Mouse (Mus musculus) cerebellum, adult 9-11 months (tissue): ENCODE measurements at regions not wholly inside any gene's neighbourhood (a gene's known extent, or its start where the extent isn't known, plus 50 kb on each side); places are given as distances from the start of the nearest gene placed in this dataset.
A peak's percentile ranks its signal among the peaks of the same experiment; 100 is the strongest.
"Not testable (repeated sequence)": the region's sequence is repeated elsewhere in the genome, so short reads cannot be mapped to it uniquely, and the experiment has no call there.

Experiments
- DNase-seq: peaks from one replicate; pipeline ENCODE4 v3.0.0; 2022

DNA sequence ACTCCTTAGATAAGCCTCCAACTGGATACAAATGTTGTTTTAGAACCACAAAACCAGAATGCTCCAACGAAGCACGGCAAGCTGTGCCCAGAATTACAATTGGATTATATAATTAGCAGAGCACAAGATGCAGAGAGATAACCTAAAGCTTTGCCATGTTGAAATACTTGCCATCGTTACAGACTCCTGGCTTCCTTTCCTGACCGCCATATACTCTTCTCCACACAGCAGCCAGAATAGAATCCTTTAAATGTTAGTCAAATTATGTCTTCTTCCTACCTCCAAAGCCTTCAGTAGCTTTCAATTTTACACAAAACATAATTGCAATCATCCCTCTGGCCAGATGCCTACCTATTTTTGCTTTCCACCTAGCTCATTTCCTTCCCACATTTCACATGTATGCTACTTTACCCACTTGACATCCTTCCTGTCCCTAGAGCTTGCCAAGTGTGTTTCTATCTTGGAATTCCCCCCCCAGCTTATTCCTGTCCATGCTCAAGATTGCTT, 52.8 kb upstream of the G2e3 start:
- DNase-seq = no peak

- no peak for DNase-seq
Observed at GRCm38 (mm10) chr12:51278358-51278757, 69.5 kb upstream of the G2e3 start.

GRCm38 (mm10) chr12:51275818-51276538, 71.9 kb upstream of the G2e3 start:
- no peak for DNase-seq

DNA sequence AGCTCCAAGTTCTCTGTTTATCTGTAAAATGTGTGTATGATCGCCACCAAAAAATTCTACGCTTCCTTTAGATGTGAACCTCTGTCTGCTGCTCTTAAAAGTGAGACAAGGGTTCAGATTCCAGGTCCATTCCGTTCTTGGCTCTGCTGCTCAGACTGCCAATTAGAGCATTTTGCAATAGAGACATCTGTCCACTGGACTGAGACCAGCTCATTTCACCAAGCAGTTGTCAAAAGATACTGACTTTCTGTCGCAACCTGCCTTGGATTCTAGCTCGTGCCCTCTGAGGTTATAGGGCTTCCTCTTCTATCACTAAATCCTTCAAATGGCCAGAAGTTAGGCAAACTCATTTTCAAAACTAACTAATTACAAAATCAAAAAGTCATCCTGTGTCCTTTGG, 74.4 kb upstream of the G2e3 start:
- DNase-seq = no peak

- DNase-seq = no peak
Observed at GRCm38 (mm10) chr12:51242839-51243238, 105.0 kb upstream of the G2e3 start.

DNA sequence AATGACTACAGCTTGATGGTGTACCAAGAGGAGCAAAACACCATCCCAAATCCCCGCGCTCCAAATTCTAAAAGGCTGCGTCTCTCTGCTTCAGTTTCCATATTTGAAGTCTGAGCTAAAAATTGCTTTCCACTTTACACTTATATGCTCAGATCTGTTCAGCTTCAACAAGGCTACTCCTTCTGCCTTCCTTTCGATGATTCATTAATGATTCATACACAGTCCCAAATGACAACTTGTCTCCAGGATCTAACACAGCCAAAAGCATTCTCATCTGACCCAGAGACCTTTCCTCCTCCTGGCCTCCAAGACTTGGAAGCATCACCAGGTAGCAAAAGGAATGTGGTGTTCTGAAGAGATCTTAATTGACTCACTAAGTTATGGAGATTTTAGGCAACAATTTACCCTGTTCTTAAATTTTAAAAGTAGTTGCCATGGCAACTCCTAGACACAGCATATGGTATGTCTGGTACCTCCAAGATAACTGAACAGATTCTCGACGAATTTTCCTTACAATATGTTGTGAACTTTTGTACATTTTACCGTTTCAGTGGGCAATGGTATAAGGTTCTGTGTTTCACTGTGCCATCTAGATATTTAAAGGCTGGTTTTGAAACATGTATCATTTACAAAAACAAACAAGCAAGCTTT, 106.6 kb upstream of the G2e3 start:
- no peak for DNase-seq

DNA sequence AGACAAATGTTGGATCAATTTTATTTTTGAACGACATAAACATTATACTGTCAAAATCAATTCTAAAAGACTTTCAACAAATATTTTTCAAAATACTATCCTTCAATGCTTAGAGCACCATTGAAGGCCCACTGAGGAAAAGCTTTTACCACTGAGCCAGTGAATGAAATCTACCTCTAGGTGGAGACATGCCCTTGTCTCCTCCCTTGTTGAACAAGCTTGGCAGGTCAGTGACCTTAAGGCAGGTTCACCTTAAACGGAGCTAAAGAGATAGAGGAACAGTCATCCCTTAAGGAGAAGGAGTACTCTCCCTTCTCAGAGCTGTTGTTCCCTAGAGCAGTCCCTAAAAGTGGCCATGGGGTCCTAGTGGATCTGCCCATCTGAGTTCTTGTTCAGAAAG, 136.2 kb upstream of the G2e3 start:
- no peak for DNase-seq

- DNase-seq = no peak
Observed at GRCm38 (mm10) chr12:51196289-51196688, 151.6 kb upstream of the G2e3 start.

- DNase-seq = no peak
Observed at GRCm38 (mm10) chr12:51195136-51195535, 152.7 kb upstream of the G2e3 start.

GRCm38 (mm10) chr12:51190754-51191153, 157.1 kb upstream of the G2e3 start:
- no peak for DNase-seq

DNA sequence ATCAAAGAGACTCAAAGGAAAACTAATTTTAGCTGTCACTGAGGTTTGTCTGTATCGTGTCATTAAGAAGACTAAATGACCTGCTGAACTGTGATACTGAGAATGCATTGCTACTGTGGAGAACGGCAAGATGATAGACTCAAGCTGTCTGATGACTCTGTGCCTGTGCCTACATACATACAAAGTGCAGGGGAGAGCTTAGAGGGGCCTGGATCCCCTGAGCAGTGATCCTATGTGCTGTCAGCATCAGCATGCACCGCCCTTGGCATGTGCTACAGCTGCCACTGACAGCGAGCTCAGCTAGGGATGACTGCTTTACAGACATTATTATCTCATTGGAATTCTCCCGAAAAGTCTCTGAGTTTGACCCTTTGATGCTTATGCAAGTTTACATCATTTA, 157.7 kb upstream of the G2e3 start:
- no peak for DNase-seq

DNA sequence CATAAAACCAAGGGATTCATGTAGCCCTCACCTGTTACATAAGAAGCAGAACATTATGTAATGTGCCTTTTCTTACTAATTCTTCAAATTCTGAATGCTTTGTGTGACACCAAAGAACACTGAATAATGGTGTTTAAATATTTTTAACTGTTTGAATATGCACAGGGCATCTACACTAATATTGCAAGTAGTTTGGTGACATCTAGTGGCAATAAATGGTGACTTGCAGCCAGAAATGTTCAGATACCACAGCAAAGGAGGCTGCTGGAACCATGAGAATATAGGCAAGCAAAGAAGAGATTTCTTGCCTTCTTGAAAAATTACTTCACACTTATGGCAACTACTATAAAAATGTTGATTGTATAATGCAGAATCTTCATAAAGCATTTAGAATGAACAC, 159.6 kb upstream of the G2e3 start:
- DNase-seq = peak; percentile 4

DNA sequence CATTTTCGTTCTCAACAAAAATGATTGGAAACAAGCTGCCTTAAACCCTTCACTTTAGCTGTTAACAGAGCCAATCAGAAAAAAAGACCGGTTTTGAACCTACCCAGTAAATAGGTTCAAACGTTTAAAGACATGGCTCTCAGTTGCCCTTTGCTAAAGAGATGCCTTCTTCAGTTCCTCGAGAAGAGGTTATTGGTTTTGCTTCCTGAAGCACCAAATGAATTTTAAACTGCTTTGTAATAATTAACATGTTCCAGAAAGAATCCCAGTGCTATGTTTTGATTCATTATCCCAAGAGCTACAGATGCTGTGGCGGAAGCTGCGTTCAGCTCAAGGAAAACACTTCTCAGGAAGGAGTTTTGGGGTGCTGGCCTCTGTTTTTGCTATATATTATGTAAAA, 160.1 kb upstream of the G2e3 start:
- DNase-seq = no peak

DNA sequence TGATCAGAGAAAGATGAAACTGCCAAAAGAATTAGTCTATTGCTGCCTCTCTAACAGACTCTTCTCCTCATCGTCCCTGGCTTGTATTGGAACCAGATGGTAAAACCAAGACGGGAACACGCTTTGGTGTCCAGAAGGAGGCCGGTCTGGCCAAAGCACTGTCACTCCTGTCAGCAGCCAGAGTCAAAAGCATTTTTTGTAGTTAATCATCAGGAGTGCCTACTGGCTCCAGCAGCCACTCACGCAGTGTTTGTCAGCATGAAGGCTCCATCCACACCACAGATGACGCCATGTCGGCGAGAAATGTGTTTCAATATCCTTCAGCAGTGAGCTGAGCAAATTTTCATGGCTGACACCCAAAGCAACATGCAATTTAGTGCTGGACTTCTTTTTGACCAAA, 162.1 kb upstream of the G2e3 start:
- no peak for DNase-seq

DNA sequence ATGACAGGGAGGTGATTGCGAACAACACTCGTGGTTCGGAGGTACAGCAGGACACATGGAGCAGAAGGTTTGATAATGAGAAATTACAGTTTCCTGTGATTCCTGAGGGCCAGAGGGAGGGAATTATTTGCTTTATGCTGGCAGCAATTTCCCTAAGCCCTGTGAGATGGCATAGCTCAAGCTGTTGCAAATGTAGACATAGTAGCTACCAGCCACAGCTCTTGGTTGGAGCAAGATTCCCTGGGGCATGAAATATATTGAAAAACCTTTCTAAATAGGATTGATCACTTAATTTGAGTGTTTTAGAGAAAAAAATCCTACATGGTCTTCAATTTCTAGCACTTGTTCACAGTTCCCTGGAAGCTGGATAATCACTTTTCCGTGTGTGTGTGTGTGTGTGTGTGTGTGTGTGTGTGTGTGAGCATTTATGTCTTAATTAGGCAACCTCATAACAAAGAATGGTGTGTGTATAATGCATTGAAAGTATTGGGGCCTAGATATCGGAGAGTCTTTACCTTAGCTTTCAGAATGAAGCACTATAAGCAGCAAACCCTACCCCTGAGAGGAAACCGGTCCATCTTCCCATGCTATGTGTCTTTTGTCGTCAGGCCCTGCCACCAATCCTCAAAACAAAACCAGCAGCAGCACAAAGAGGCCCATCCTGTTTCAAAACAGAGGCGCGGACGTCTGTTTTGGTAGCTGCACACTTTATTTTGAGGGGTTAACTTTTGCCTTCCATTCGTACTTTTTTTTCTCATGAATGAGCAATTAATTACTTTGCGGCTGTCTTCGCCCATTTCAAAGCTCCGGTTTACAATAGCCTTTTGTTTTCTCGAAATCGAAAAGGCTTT, 172.7 kb upstream of the G2e3 start:
- DNase-seq = no peak

DNA sequence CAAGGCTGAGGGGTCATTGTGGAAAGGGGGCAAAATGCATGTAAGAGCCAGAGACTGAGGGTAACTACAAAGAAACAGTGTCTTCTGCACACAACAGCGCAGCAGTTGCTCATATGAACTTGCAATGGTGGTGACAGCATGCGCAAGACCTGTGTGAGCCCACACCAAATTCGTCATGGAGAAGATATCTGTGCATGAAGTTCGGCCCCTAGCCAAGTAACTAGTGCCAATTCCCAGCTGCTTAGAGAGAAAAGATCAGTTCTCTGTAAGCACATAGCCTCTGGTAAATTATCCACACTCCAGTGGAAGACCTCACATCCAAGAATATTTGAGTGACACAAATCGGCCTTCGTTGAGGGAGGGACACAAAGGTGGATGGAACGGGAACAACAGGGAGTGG, 182.7 kb upstream of the G2e3 start:
- no peak for DNase-seq

GRCm38 (mm10) chr12:51160995-51161394, 186.9 kb upstream of the G2e3 start:
- DNase-seq = no peak

GRCm38 (mm10) chr12:51160122-51160521, 187.7 kb upstream of the G2e3 start:
- DNase-seq = no peak

DNA sequence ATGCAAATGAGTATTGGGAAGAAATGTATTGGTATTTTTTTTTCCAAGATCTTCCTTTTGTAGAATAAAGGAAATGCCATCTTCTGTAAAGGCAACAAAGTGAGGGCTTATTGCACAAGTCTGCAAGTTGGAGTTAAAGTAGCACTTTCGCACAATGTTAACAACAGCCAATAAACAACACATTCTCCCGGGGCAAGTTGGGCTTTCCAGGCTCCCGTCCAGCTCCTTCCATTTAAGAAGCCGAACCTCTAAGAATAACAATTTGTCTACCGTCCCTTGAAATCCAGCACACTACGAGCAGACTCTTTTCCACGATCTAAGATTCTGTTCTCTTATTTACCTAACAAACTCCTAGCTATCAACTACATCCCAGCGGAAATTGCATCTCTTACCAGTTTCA, 199.9 kb upstream of the G2e3 start:
- no peak for DNase-seq

- no peak for DNase-seq
Observed at GRCm38 (mm10) chr12:51143840-51144239, 204.0 kb upstream of the G2e3 start.

- DNase-seq = no peak
Observed at GRCm38 (mm10) chr12:51143196-51143595, 204.7 kb upstream of the G2e3 start.

GRCm38 (mm10) chr12:51133676-51134075, 214.2 kb upstream of the G2e3 start:
- not testable (repeated sequence) for DNase-seq

DNA sequence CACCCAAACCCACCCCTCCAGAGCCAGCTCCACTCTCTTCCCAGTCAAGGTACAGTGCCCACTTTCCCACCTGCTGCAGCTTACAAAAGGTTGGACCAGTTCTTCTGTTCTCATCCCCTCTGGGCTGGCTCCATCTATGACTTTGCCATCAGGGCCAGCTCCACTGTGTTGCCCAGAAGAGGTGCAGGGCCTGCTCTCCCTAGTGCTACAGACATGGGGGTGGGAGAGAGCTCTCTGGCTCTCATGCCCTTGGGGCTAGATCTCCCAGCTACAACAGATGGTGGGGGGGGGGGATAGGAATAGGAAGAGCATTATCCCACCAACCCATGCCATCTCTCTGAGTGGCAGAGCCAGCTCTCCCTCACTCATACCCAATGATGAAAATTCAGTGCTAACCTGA, 219.6 kb upstream of the G2e3 start:
- no peak for DNase-seq

DNA sequence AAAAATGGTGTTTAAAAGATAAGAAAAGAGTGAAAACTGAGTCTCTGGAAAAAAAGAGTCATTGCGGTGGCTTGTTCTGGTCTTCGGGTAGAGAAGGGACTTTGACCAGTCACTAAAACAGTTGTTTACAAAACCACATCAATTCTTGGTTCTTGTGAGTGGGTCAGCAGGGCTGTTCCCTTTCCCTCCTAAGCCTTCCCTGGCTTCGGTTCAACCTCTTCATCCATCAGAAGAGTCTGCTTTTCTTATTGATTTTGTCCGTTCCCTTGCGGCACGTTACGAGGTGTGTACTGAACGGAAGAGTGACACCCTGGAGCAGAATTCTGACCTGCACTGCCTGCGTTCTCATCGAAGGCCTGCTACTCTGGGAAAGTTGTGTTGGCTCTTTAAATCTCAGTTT, 229.1 kb upstream of the G2e3 start:
- DNase-seq = no peak
